Mouse (Mus musculus) right cerebral cortex, postnatal 4 days (tissue): ENCODE measurements around the gene Gpc4.

Experiments
- DNase-seq: peaks from one replicate; pipeline ENCODE4 v3.0.0-alpha.2; 2022

The Gpc4 gene

GRCm38 (mm10) chrX:52164738-52165554 lies at the start of gene Gpc4:
Gene Gpc4, minus strand, starts transcription at chrX:52165252.
- peak; percentile 61 for DNase-seq

- no peak for DNase-seq
Observed at GRCm38 (mm10) chrX:52212846-52213245, 47.8 kb upstream of the Gpc4 start.

GRCm38 (mm10) chrX:52199836-52200235 lies 34.8 kb upstream of the Gpc4 start:
- no peak for DNase-seq

GRCm38 (mm10) chrX:52193311-52193968 lies 28.4 kb upstream of the Gpc4 start:
- no peak for DNase-seq

- DNase-seq = no peak
Observed at GRCm38 (mm10) chrX:52189094-52189493, 24.0 kb upstream of the Gpc4 start.

GRCm38 (mm10) chrX:52183551-52184442 lies 18.7 kb upstream of the Gpc4 start:
- no peak for DNase-seq

GRCm38 (mm10) chrX:52181401-52181800 lies 16.3 kb upstream of the Gpc4 start:
- no peak for DNase-seq

GRCm38 (mm10) chrX:52177067-52177466 lies 12.0 kb upstream of the Gpc4 start:
- no peak for DNase-seq

- no peak for DNase-seq
Observed at GRCm38 (mm10) chrX:52167519-52168244, 2.6 kb upstream of the Gpc4 start.

- no peak for DNase-seq
Observed at GRCm38 (mm10) chrX:52165555-52165938, 495 bp upstream of the Gpc4 start.

- DNase-seq = peak; percentile 10
Observed at GRCm38 (mm10) chrX:52164134-52164737, 816 bp downstream of the Gpc4 start.

- no peak for DNase-seq
Observed at GRCm38 (mm10) chrX:52163418-52164133, 1.5 kb downstream of the Gpc4 start.

GRCm38 (mm10) chrX:52162756-52163155 lies 2.3 kb downstream of the Gpc4 start:
- DNase-seq = no peak

- DNase-seq = no peak
Observed at GRCm38 (mm10) chrX:52162206-52162605, 2.8 kb downstream of the Gpc4 start.

- DNase-seq = no peak
Observed at GRCm38 (mm10) chrX:52159621-52160020, 5.4 kb downstream of the Gpc4 start.

GRCm38 (mm10) chrX:52155408-52155953 lies 9.6 kb downstream of the Gpc4 start:
- DNase-seq = no peak

GRCm38 (mm10) chrX:52154821-52155220 lies 10.2 kb downstream of the Gpc4 start:
- no peak for DNase-seq

GRCm38 (mm10) chrX:52153451-52153850 lies 11.6 kb downstream of the Gpc4 start:
- no peak for DNase-seq

GRCm38 (mm10) chrX:52152961-52153360 lies 12.1 kb downstream of the Gpc4 start:
- no peak for DNase-seq

GRCm38 (mm10) chrX:52151555-52151954 lies 13.5 kb downstream of the Gpc4 start:
- no peak for DNase-seq

- no peak for DNase-seq
Observed at GRCm38 (mm10) chrX:52151100-52151499, 14.0 kb downstream of the Gpc4 start.
